Comparison of ENCODE assay signal across 10 mouse cellular contexts in the genomic region with DNA sequence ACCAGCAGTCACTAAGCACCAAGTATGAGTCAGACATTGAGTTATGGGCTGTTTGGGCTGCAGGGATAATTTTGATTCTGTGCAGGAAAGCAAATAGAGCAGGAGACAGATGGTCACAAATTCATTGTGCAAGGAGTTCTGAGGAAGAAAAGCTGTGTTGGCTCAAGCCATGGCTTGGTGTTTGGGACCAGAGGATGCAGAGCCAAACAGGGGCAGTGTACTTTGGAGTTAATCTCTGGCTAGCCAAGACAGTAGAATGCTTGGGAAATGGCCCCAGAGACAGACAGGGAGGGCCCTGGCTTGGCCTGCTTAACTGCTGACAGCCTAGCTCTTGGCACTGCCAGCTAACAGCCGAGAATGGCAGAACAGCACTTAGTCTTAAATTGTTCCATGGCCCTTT.
DNase-seq lines count a peak whose midpoint lies in the region; ATAC-seq lines count a peak whose summit lies in the region.
"Had no signal": no experiment of that assay in that cellular context is flagged by ENCODE, and none has a peak within 500 bp of the region (broad histone marks: within the 10 kb centered on the region; RNA-seq: fewer than 3 reads in every experiment).

No protein-coding gene starts in this region.

- no peaks in the 10 kb centered on the region for H3K4me1 ChIP-seq in forebrain, embryonic 13.5 days
- H3K4me1 ChIP-seq in forebrain, embryonic 12.5 days = no peaks in the 10 kb centered on the region
- H3K4me1 ChIP-seq: lung, embryonic 15.5 days had no signal

- peak; percentile 79 for DNase-seq in cerebellum, adult 11-12 months
- DNase-seq in heart, postnatal 10 days = peak; percentile 25
- DNase-seq in left cerebral cortex, postnatal 4 days = peak; percentile 72
- DNase-seq in thymus, postnatal 25 days = no peak
- DNase-seq in urinary bladder, postnatal 10 days (ENCODE audit: low spot score) = no peak
- no peak for DNase-seq in ovary, postnatal 10 days (ENCODE audit: low spot score)
- DNase-seq: B cell, adult 2 months had no signal

- no peaks in the 10 kb centered on the region for H3K27me3 ChIP-seq in forebrain, embryonic 13.5 days
- H3K27me3 ChIP-seq in forebrain, embryonic 12.5 days = no peaks in the 10 kb centered on the region
- H3K27me3 ChIP-seq: lung, embryonic 15.5 days had no signal

- intact Hi-C loops in heart, postnatal 10 days (cut with DNase I) = no loop called here
- intact Hi-C loops in left cerebral cortex, postnatal 4 days (cut with DNase I) = no loop called here

- no peaks in the 10 kb centered on the region for H3K36me3 ChIP-seq in forebrain, embryonic 13.5 days (ENCODE audit: poor library complexity, severe bottlenecking)
- no peaks in the 10 kb centered on the region for H3K36me3 ChIP-seq in forebrain, embryonic 12.5 days (replicated peaks)
- H3K36me3 ChIP-seq: lung, embryonic 15.5 days had no signal

- H3K4me2 ChIP-seq in forebrain, embryonic 13.5 days = no peak overlapping the region
- no peak overlapping the region for H3K4me2 ChIP-seq in forebrain, embryonic 12.5 days
- H3K4me2 ChIP-seq: lung, embryonic 15.5 days had no signal

- ATAC-seq in forebrain, embryonic 13.5 days = peak; percentile 38; the same call in 1 of the 2 replicates
- ATAC-seq in forebrain, embryonic 12.5 days (ENCODE audit: low FRiP score) = no peak

- H3K9ac ChIP-seq in forebrain, embryonic 13.5 days = no peak overlapping the region
- no peak overlapping the region for H3K9ac ChIP-seq in forebrain, embryonic 12.5 days
- H3K9ac ChIP-seq: lung, embryonic 15.5 days had no signal

- H3K4me3 ChIP-seq in forebrain, embryonic 13.5 days = no peak overlapping the region
- H3K4me3 ChIP-seq in forebrain, embryonic 12.5 days (replicated peaks) = no peak overlapping the region
- H3K4me3 ChIP-seq: lung, embryonic 15.5 days had no signal

- no peak overlapping the region for H3K27ac ChIP-seq in forebrain, embryonic 13.5 days
- no peak overlapping the region for H3K27ac ChIP-seq in forebrain, embryonic 12.5 days
- H3K27ac ChIP-seq: lung, embryonic 15.5 days had no signal

- H3K9me3 ChIP-seq in forebrain, embryonic 13.5 days (replicated peaks) = no peaks in the 10 kb centered on the region
- H3K9me3 ChIP-seq in forebrain, embryonic 12.5 days = no peaks in the 10 kb centered on the region
- H3K9me3 ChIP-seq: lung, embryonic 15.5 days had no signal

- 82% methylated on average over 1 of the region's 1 CpGs for WGBS in forebrain, embryonic 13.5 days
- 79% methylated on average over 1 of the region's 1 CpGs for WGBS in forebrain, embryonic 12.5 days

Comparison
In these comparisons a context has a peak if more than half of its experiments do, and no peak if none do; other contexts are left out.
1. DNase-seq: peak in cerebellum, adult 11-12 months (single experiment), heart, postnatal 10 days (2 of 2) and left cerebral cortex, postnatal 4 days (single experiment); none in thymus, postnatal 25 days (single experiment), urinary bladder, postnatal 10 days (single experiment) and ovary, postnatal 10 days (single experiment).